Mouse (Mus musculus): ENCODE data around the gene Mettl26. TPM values are rescaled to one million over a fixed set of nuclear protein-coding genes. Genes with fewer than 3 reads are reported as not detected.

Mettl26 gene
- polyA plus RNA-seq, 1 experiment from 2014 or later: 74.5 TPM

GRCm38 (mm10) chr17:25916931-25917647 is 42.2 kb downstream of the Mettl26 start:
- Histone ChIP-seq H3K4me3 (ENCODE audit: low read depth, low read length) (no peak overlapping the region), H3K27ac (ENCODE audit: low read depth, low read length) (no peak overlapping the region), H3K9ac (ENCODE audit: low read depth, low read length) (no peak overlapping the region), H3K4me2 (no peak overlapping the region), H3K9me3 (ENCODE audit: control insufficient read depth, low read length) (no peaks in the 10 kb centered on the region), H3K27me3 (replicated peaks; ENCODE audit: control insufficient read depth, insufficient read depth, low read length) (no peaks in the 10 kb centered on the region), H3K4me1 (replicated peaks; ENCODE audit: control insufficient read depth, insufficient read depth, low read length) (peaks cover 32% of the 10 kb centered on the region), H3K36me3 (ENCODE audit: control insufficient read depth, insufficient read depth, low read length) (0 out of 2 replicates have a peak, but pooled peaks cover 2% of the 10 kb centered on the region)
- ATAC-seq (replicated peaks; ENCODE audit: low FRiP score): no peak
- DNase-seq (ENCODE audit: low spot score): no peak
- 77% methylated on average over 8 of the region's 8 CpGs for WGBS

GRCm38 (mm10) chr17:25918037-25918750 is 43.3 kb downstream of the Mettl26 start:
- Histone ChIP-seq H3K27me3 (replicated peaks; ENCODE audit: control insufficient read depth, insufficient read depth, low read length) (no peaks in the 10 kb centered on the region), H3K4me3 (ENCODE audit: low read depth, low read length) (peak overlapping the region; percentile 93), H3K9ac (ENCODE audit: low read depth, low read length) (peak overlapping the region; percentile 88), H3K27ac (ENCODE audit: low read depth, low read length) (no peak overlapping the region), H3K4me2 (peak overlapping the region; percentile 97), H3K36me3 (ENCODE audit: control insufficient read depth, insufficient read depth, low read length) (0 out of 2 replicates have a peak, but pooled peaks cover 2% of the 10 kb centered on the region), H3K4me1 (replicated peaks; ENCODE audit: control insufficient read depth, insufficient read depth, low read length) (peaks cover 32% of the 10 kb centered on the region), H3K9me3 (ENCODE audit: control insufficient read depth, low read length) (no peaks in the 10 kb centered on the region)
- DNase-seq (ENCODE audit: low spot score) (no peak), ATAC-seq (replicated peaks; ENCODE audit: low FRiP score) (no peak)
- 83% methylated on average over 9 of the region's 9 CpGs for WGBS

- H3K9ac ChIP-seq (ENCODE audit: low read depth, low read length): peak within 1 kb of the TSS; percentile 88
- peak within 1 kb of the TSS; percentile 91 for H3K27ac ChIP-seq (ENCODE audit: low read depth, low read length)
- H3K27me3 ChIP-seq (replicated peaks; ENCODE audit: control insufficient read depth, insufficient read depth, low read length): no peaks in the 10 kb centered on the region
- peaks cover 22% of the 10 kb centered on the region for H3K4me1 ChIP-seq (replicated peaks; ENCODE audit: control insufficient read depth, insufficient read depth, low read length)
- DNase-seq (ENCODE audit: low spot score) (peak; percentile 54), ATAC-seq (replicated peaks; ENCODE audit: low FRiP score) (no peak)
- no peaks in the 10 kb centered on the region for H3K9me3 ChIP-seq (ENCODE audit: control insufficient read depth, low read length)
- H3K4me2 ChIP-seq: peak within 1 kb of the TSS; percentile 97
- H3K4me3 ChIP-seq (ENCODE audit: low read depth, low read length): peak within 1 kb of the TSS; percentile 93
- H3K36me3 ChIP-seq (ENCODE audit: control insufficient read depth, insufficient read depth, low read length): no peaks in the 10 kb centered on the region
- WGBS: 1% methylated on average over 55 of the region's 78 CpGs
These were observed 44.4 kb downstream of the Mettl26 start, which contains the start of gene Rab40c for GRCm38 (mm10) chr17:25919144-25919785. Gene Rab40c, minus strand, starts transcription at chr17:25919727.

GRCm38 (mm10) chr17:25919786-25920642 is 45.1 kb downstream of the Mettl26 start:
- Histone ChIP-seq H3K4me2 (peak overlapping the region; percentile 85), H3K4me3 (ENCODE audit: low read depth, low read length) (peak overlapping the region; percentile 93), H3K36me3 (ENCODE audit: control insufficient read depth, insufficient read depth, low read length) (no peaks in the 10 kb centered on the region), H3K9me3 (ENCODE audit: control insufficient read depth, low read length) (no peaks in the 10 kb centered on the region), H3K4me1 (replicated peaks; ENCODE audit: control insufficient read depth, insufficient read depth, low read length) (peaks cover 16% of the 10 kb centered on the region), H3K27me3 (replicated peaks; ENCODE audit: control insufficient read depth, insufficient read depth, low read length) (no peaks in the 10 kb centered on the region), H3K27ac (ENCODE audit: low read depth, low read length) (peak overlapping the region; percentile 91), H3K9ac (ENCODE audit: low read depth, low read length) (peak overlapping the region; percentile 68)
- ATAC-seq (replicated peaks; ENCODE audit: low FRiP score) (peak; percentile 95), DNase-seq (ENCODE audit: low spot score) (peak; percentile 100)
- under 1% methylated on average over 31 of the region's 40 CpGs for WGBS

- Histone ChIP-seq H3K27me3 (replicated peaks; ENCODE audit: control insufficient read depth, insufficient read depth, low read length) (no peaks in the 10 kb centered on the region), H3K4me2 (no peak overlapping the region), H3K4me1 (replicated peaks; ENCODE audit: control insufficient read depth, insufficient read depth, low read length) (peaks cover 16% of the 10 kb centered on the region), H3K9ac (ENCODE audit: low read depth, low read length) (no peak overlapping the region), H3K27ac (ENCODE audit: low read depth, low read length) (no peak overlapping the region), H3K36me3 (ENCODE audit: control insufficient read depth, insufficient read depth, low read length) (peaks cover 15% of the 10 kb centered on the region), H3K9me3 (ENCODE audit: control insufficient read depth, low read length) (no peaks in the 10 kb centered on the region), H3K4me3 (ENCODE audit: low read depth, low read length) (no peak overlapping the region)
- no peak for ATAC-seq (replicated peaks; ENCODE audit: low FRiP score)
- no peak for DNase-seq (ENCODE audit: low spot score)
- 80% methylated on average over 5 of the region's 5 CpGs for WGBS
These were observed 47.2 kb downstream of the Mettl26 start for GRCm38 (mm10) chr17:25922120-25922519.

GRCm38 (mm10) chr17:25925348-25925747 is 50.5 kb downstream of the Mettl26 start:
- DNase-seq (ENCODE audit: low spot score): no peak
- WGBS: 77% methylated on average over 2 of the region's 2 CpGs
- Histone ChIP-seq H3K9me3 (ENCODE audit: control insufficient read depth, low read length) (no peaks in the 10 kb centered on the region), H3K4me3 (ENCODE audit: low read depth, low read length) (no peak overlapping the region), H3K4me2 (no peak overlapping the region), H3K27me3 (replicated peaks; ENCODE audit: control insufficient read depth, insufficient read depth, low read length) (no peaks in the 10 kb centered on the region), H3K36me3 (ENCODE audit: control insufficient read depth, insufficient read depth, low read length) (peaks cover 40% of the 10 kb centered on the region), H3K4me1 (replicated peaks; ENCODE audit: control insufficient read depth, insufficient read depth, low read length) (0 out of 2 replicates have a peak, but pooled peaks cover 5% of the 10 kb centered on the region), H3K27ac (ENCODE audit: low read depth, low read length) (no peak overlapping the region), H3K9ac (ENCODE audit: low read depth, low read length) (no peak overlapping the region)
- ATAC-seq (replicated peaks; ENCODE audit: low FRiP score): no peak

All from liver, embryonic 11.5 days (tissue).